Mouse (Mus musculus) 416B (cell line): Measurements from ENCODE around the gene Cma1.
A peak's percentile ranks its signal among the peaks of the same experiment; 100 is the strongest.
"Not testable (repeated sequence)": the region's sequence is repeated elsewhere in the genome, so short reads cannot be mapped to it uniquely, and the experiment has no call there.

Experiments used
- DNase-seq: peaks from one replicate; pipeline ENCODE4 v3.0.0; 2011; ENCODE audit warnings: low read depth

Cma1 gene

GRCm38 (mm10) chr14:55944575-55944974 is at the start of gene Cma1:
Gene Cma1, minus strand, starts transcription at chr14:55944675.
- no peak for DNase-seq

GRCm38 (mm10) chr14:55987464-55987863 is 43.0 kb upstream of the Cma1 start:
- DNase-seq, result not testable (repeated sequence)

- peak; percentile 82 for DNase-seq
Measured at GRCm38 (mm10) chr14:55963900-55964299, 19.4 kb upstream of the Cma1 start.

GRCm38 (mm10) chr14:55963263-55963662 is 18.8 kb upstream of the Cma1 start:
- DNase-seq, result peak; percentile 4

- DNase-seq, result peak; percentile 56
Measured at GRCm38 (mm10) chr14:55950346-55951030, 6.0 kb upstream of the Cma1 start, which contains the start of gene Cma2. Gene Cma2, plus strand, starts transcription at chr14:55950980.

GRCm38 (mm10) chr14:55946269-55946969 is 1.9 kb upstream of the Cma1 start:
- peak; percentile 79 for DNase-seq

- no peak for DNase-seq
Measured at GRCm38 (mm10) chr14:55943601-55944000, 874 bp downstream of the Cma1 start.

GRCm38 (mm10) chr14:55940070-55940800 is 4.2 kb downstream of the Cma1 start:
- DNase-seq, result peak; percentile 75

GRCm38 (mm10) chr14:55933586-55933985 is 10.9 kb downstream of the Cma1 start:
- peak; percentile 37 for DNase-seq

- DNase-seq, result no peak
Measured at GRCm38 (mm10) chr14:55929263-55929997, 15.0 kb downstream of the Cma1 start.

- DNase-seq, result peak; percentile 80
Measured at GRCm38 (mm10) chr14:55926847-55927246, 17.6 kb downstream of the Cma1 start.

- peak; percentile 98 for DNase-seq
Measured at GRCm38 (mm10) chr14:55922475-55923232, 21.8 kb downstream of the Cma1 start.

GRCm38 (mm10) chr14:55918240-55919082 is 26.0 kb downstream of the Cma1 start:
- DNase-seq, result peak; percentile 96

- peak; percentile 96 for DNase-seq
Measured at GRCm38 (mm10) chr14:55913406-55913805, 31.1 kb downstream of the Cma1 start.

GRCm38 (mm10) chr14:55905518-55905917 is 39.0 kb downstream of the Cma1 start:
- peak; percentile 64 for DNase-seq

GRCm38 (mm10) chr14:55900414-55900755 is 44.1 kb downstream of the Cma1 start:
- DNase-seq, result no peak

- DNase-seq, result no peak
Measured at GRCm38 (mm10) chr14:55899701-55900413, 44.6 kb downstream of the Cma1 start, which contains the start of gene Sdr39u1. Gene Sdr39u1, minus strand, starts transcription at chr14:55900293.

- DNase-seq, result no peak
Measured at GRCm38 (mm10) chr14:55898947-55899346, 45.5 kb downstream of the Cma1 start.

GRCm38 (mm10) chr14:55897671-55898070 is 46.8 kb downstream of the Cma1 start:
- DNase-seq, result no peak
